Mouse (Mus musculus) cerebellum, postnatal 14 days (tissue): ENCODE results near the gene Commd7.

ENCODE experiments used
- DNase-seq, 2 experiments: peaks; one replicate each; pipeline ENCODE4 v3.0.0; 2021; ENCODE audit warnings: mixed read lengths in 2 of 2

Commd7 gene

DNA sequence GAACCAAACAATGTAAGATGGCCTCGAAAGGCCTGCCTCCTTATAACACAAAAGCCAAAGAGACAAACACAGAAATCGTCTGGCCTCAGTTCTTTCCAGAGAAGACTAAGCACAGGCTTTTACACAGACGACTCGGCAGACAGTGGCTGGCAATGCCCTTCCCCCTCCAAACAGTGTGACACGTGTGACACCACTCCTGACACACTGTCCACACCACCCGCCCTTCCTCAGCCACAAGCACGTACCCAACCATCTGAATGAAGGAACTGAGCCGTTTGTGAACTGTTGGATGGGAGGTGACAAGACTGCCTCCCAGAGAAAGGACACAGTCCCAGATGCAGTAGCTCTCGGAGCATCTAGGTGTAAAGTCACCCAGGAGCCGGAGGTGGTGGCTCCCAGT is 13.7 kb downstream of the Commd7 start:
- DNase-seq, result no peak

DNA sequence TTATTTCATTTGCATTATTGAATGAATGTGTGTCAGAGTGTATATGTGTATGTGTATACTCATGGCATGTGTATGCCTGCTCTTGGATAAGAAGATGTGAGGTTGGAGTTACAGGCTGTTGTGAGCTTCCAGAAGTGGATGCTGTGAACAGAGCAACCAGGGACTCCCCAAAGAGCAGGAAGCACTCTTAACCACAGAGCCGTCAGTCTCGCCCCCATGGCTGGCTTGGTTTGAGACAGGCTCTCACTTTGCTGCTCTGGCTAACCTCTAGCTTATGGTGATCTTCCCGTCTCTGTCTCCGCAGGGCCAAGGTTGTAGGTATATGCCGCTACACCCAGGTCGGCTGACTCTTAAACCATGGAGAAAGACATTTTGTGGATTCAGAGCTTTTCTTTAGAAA is 14.1 kb downstream of the Commd7 start:
- no peak for DNase-seq

DNA sequence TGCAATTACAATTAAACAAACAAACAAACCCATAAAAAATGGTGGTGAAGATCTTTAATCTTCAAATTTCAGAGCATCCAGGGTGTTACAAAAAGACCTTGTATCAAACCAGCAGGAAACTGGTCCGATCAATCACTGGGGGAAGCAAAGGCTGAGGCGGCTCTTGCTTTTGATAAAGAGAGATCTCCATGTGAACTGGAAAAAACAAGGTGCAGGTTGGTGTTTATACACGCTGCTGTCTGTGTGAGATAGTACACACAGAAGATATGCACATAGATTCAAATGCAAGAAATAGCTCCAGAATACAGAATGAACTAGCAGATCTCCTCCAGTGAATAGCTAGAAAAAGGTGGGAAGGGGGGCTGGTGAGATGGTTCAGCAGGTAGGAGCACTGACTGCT is 15.7 kb downstream of the Commd7 start:
- DNase-seq, result no peak

DNA sequence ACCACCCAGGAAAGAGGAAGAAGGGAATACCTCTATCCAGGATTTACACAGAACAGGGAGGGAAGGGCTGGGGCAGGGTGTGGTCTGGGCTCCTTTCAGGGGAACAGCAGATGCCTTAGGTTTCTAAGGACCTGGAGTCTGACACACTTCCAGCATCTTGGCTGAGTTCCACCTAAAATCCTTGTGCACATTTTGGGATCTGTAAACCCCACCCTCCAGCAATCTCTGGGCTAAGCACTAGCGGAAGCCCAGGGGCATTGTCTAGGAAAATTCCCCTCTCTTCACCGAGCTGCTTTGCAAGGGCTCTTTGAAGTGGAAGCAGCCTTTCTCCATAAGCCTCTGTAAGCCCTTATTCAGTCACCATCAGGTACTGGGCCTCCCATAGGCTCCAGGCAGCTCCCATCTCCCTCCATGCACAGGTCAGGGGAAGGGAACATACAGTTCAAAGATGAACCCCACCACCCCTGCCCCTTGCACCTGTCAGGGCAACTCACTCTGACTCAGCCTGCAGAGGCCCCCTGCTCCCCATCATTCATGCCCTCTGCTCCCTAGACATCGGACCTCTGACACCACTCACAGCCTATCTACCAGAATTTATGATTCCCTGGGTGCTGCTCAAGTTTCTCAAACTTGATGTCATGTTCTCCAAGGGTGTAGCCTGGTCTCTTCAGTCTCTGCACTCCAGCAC is 19.8 kb downstream of the Commd7 start:
- DNase-seq, result no peak

DNA sequence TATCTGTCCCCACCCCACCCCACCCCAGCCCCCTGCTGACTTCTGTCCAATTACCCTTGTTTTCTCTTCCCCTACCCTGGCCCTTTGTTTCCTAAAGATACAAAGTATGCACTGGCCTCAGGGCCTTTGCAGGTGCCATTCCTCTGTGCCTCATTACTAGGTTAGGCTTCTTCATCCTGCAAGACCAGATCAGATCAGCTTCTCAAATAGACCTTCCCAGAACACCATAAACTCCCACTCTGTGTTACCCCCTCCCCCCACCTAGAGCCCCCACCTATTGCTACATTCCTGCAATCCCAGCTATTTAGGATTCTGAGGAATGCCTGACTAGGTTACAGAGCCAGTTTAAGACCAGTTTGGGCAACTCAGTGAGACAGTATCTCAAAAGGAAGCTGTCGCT is 20.8 kb downstream of the Commd7 start:
- DNase-seq, result no peak

DNA sequence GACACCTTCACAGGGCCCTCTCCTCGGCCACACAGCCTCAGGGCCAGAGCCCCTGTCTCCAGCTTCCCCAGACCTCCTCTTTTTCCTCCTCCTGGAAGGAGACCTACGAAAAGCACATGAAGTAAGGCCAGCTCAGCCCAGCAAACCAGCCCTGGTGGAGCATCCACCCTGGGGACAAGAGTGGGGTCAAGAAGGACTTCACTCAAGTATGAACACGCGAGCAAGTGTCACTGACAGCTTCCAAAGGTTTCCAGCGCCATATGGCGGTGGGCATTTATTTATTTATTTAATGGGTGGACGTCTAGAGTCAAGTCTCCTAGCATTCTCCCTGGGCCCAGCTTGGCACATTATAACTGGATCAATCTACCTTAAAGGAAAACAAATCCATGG is 21.3 kb downstream of the Commd7 start:
- DNase-seq, result no peak

DNA sequence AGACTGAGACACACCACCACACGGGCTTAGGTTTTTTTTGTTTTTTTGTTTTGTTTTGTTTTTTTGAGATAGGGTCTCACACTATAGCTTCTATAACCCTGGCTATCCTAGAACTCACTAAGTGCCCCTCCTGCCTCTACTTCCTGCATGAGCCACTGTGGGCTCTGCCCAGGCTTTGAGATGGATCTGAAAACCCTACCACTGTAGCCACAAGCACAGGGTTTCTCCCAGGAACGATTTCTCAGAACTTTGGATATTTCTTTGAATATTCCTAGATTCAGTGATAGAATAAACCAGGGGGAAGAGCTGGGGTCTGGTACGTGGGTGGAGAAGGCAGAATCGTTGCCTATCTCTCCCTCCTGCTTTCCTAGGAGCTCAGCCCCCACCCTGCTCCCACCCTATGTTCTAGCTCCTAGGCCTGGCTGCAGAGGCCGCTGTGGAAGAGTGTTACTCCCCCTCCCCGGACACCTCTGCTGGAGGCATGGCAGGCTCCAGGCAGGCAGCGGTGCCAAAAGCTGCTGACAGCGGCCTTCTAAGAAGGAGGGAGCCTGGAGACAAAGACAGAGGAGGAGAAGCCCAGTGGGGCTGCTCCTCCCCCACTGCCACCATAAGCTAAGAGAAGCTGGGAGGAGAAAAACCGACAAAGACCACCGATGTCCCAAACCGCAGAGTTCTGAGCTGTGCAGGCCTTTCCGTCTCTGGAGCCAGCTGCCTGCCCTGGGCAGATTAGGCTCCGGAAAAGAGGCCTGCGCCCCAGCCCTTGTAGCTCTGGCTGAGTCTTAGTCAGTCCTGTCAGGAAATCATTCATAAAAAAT is 21.9 kb downstream of the Commd7 start:
- no peak for DNase-seq

DNA sequence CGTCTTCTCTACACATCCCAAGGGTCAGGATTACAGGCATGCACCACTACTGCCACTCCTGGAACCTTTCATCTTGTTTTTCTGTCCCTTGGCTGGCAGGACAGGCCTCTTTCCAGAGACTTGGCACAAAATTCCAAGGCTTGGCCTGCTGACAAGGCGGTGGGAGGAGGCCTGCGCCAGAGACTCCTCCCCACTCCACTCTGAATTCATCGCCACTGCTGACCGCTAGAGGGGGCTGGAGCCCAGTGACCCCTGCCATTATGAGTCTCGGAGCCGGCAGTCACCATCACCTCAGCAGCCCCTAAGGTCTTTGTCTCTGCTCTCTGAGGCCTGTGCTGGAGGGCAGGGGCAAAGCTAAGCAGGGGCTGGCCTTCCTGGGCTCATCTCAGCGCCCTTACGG is 23.0 kb downstream of the Commd7 start:
- DNase-seq, result peak; percentile 99

DNA sequence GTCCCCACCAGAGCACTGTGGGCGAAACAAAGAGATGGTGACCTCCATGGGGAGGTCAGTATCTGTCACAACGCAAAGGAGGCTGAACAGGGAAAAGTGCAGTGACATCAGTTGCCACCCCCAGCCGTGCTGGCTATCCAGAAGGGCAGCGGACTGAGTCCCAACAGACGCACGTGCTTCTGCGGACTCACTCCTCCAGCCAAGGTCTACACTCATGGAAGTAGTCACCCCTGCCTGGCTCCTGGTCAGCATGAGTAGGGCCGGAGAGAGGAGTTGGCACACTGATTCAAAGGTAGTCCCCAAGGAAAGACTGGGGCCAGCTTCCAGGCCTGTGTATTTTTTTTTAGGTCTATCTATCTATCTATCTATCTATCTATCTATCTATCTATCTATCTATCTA is 23.5 kb downstream of the Commd7 start:
- DNase-seq, result peak; percentile 59 to 62

DNA sequence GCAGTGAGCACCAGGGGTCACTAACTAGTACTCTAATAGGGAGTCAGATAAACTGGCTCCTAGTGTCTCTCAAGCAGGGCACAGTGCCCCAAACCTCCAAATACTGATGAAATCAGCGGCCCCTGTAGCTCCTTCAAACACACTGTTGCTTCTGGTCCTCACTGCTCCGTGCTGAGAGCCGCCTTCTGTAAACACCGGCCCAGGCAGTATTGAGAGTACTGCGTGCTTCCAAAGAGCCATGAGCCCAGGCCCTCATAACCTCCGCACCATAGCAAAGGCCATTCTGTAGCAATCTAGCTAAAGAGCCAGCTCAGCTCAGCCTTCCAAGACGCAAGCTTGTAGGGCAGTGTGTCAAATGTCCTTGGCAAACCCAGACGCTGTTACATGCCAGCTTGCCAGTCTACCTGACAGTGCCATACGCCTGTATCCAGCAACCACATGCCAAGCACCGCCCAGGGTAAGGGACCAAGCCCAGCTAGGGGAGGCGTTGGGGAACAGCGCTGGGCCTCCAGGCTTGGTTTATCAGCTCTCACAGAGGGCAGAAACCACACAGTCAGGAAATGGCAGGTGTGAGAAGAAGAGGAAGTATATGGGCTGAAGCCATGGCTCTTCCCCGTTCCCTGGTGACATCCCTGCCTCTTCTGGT is 24.6 kb downstream of the Commd7 start:
- DNase-seq, result peak; percentile 94 to 96

DNA sequence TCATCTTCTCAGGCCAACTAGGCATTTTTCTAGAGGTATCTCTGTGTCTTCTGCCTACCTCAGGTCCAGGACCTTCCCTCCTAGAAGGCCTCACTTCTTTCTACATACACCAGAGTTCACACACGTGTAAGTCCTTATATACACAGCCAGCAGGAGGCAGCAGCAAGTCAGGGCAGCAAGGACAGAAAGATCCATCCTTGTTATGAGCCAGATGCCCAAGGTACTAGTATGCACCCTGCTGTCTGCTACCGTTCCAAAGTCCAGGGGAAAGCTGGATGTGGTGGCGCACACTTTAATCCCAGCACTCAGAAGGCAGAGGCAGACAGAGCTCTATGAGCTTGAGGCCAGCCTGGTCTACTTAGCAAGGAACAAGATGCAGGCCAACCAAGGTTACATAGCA is 26.2 kb downstream of the Commd7 start:
- peak in 1 of 2 experiments; percentile 37 for DNase-seq

DNA sequence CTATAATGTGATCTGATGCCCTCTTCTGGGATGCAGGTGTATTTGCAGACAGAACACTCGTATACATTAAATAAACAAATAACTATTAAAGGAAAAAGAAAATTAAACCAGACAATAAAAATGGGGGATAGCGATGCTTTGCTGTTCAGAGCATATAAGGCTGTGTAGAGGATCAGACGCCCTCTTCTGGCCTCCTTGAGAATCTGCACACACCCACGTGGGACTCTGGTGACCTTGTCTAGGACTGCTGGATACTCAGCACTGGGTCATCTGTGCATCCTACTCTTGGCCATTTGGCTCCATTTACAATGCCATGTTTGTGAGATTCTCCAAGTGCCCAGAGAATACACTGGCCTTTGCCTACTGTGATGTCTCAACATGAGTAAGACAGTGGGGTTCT is 28.9 kb downstream of the Commd7 start:
- peak in 1 of 2 experiments; percentile 55 for DNase-seq

DNA sequence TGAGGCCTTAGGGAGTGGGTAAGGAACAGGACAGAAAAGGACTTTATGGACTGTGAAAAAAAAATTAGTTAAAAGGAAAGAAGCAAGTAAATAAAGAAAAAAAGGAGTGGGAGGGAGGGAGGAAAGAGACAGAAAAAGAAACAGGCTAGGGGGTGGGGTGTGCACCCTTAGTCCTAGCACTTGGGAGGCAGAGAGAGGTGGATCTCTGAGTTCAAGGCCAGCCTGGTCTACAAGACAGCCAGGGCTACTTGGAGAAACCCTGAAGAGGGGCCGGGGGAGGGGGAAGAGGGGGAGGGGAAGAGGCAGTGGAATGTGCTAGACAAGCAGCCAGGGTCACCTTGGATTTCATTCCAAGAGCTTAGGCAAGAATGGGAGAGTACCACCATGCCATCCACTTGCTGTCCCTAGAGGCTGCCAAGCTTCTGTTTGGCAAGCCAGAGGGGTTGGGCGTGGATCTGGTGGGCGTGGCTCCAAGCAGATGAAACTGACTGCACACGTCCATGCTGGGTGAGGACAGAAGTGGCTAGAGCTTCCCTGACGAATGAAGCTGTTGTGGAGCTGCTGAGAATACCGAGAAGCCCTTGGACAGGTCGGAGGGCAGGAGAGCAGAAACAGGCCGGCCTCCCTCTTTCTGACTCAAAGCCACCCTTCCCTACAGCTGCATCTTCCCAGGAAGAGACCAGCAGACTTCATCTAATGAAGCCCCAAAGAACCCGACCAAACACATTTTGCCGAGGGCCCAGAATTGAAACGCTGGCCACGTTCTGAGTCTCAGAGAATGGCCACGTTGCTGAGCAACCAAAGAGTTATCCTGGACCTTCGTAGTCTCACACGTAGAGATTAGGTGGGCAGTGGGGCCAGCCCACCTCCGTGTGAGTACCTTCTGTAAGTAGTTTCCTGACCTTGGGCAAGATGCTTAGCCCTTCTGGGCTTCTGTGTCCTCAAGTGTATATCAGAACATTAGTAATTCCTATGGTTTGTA is 31.6 kb downstream of the Commd7 start:
- peak in 1 of 2 experiments; percentile 56 for DNase-seq

DNA sequence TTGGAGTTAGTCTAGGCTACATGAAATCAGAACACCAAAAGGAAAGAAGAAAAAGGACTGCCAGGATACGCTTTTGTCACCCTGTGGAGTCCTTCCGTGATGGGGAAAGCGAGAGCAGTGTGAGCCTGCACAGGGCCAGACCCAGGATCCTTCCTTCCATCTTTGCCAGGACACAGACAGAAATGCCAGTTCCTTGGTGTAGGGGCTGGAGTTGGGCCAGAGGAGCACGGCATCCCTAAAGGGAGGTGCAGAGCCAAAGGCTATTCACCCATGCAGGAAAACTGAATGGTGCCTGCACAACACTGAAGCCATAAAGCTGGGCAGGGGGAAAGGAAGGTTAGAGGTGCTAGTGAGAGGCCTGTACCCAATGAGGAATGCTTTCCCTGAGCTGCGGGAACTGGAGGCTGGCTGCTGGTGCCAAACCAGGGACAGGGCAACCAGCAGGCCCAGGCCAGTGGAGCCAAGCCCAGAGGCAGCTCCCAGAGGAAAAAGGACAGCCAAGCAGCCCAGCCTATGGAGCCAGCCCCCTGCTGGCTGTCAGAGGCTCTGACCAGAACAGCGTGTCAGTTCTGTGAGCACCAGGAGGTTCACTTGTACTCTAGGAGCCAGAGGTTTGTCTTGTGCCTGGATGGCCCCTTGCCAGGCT is 32.4 kb downstream of the Commd7 start:
- peak; percentile 62 to 70 for DNase-seq

DNA sequence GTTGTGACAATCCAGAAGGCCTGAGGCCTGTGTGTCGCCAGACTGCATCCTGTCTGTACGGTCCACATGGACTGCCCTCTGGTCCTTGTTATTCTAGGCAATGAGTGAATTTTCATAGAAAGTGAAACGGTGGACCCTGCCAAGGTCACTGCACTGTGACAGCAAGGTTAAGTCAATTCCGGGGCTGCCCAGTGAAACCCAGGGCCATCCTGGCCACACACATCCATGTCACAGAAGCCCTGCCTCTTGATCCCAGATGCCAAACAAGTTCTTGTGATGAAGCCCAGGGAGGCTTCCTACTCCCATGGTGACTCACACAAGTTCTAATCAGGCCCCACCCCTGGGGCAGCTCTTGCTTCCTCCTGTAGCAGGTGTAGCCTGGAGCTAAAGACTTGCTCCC is 35.0 kb downstream of the Commd7 start:
- no peak for DNase-seq

DNA sequence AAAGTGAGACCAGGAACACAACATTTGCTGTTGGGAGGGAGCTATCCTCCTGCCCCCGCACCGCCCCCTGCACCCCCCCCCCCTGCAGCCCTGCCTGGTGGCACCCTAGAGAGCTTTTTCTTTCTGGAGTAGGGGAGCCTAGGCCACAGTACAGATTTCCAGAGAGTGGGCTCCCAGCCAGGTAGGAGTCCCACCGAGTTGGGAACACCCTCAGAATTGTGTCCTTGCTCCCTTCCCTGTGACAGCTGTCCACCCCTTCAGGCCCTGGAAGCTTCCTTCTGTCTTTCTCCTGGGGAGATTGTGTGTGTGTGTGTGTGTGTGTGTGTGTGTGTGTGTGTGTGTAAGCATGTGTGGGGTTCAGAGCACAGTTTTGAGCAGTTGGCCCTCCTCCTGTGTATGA is 35.6 kb downstream of the Commd7 start:
- peak in 1 of 2 experiments; percentile 53 for DNase-seq

DNA sequence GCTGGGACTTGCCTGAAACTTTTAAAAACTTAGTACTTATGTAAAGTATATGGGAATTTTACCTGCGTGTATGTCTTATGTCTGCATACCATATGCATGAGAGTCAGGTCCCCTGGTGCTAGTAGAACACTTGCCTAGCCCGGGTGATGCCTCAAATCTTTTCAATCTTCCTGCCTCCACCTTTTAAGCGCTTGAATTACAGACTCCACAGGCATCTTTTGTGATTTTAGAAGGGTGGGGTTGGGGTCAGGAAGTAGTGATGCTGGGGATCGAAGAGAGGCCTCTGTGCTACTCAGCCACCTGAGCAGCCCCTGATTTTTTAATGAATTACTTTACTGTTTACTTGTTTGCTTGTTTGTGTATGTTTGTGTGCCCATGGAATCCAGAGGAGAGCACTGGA is 37.6 kb downstream of the Commd7 start:
- DNase-seq, result no peak

DNA sequence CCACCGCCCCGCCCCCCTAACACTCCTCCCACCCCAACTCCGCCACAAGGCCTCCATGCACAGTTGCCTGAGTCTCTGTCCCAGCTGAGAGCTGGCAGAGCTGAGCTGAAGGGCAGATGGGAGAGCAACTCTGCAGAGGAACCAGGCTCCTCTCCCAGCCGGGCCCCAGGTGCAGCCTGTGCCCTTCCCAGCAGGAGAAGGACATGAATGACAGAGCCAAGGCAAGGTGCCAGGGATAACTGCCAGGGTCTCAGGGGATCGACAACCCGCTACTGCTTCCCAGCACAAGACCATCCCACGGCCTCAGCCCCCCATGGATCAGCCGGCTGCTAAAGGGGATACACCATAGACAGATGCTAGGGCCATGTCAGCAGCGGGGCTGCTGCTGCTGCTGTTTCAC is 39.4 kb downstream of the Commd7 start:
- DNase-seq, result peak; percentile 95 to 96

DNA sequence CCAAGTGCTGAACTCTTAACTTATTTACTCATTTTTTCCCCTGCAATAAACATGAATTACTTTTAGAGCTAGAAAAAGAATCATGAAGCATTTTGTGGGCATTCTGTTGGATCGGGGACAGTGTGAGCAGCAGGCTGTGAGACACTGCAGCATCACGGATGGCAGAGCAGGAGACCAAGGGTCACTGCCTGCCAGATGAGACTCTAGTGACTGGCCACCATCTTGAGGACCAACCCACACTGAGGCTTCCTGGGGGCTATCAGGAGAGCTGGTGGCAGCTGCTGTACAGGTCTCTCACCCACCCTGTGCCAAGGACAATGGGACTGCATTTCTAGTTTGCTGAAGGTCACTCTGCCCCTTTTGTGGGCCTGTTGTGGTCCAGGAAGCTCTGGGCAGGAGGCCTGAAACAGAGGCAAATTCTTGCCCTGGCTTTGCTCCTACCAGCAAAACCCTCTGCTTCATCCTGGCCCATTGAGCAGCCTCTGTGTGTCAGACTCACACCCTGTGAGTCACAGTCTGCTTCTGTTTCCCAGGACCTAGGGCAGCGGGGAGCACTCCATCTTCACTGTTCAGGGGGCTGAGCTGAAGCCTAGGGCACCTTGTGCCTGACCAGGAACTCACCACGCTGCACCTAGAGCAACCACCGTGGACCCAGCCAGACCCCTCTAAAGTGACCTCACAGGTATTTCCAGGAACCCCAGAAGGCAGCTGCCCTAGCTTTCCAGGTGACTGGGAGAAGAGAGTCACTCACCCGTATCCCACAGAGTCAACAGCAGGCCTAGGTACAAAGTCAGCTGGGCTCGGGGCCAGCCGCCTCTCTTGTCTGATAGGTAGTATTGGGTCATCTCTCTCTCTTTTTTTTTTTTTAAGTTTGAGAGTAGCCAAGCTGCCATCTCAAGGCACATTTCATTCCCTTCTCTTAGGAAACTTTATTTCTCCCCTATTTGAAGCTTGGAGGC is 40.2 kb downstream of the Commd7 start:
- peak; percentile 59 to 68 for DNase-seq

DNA sequence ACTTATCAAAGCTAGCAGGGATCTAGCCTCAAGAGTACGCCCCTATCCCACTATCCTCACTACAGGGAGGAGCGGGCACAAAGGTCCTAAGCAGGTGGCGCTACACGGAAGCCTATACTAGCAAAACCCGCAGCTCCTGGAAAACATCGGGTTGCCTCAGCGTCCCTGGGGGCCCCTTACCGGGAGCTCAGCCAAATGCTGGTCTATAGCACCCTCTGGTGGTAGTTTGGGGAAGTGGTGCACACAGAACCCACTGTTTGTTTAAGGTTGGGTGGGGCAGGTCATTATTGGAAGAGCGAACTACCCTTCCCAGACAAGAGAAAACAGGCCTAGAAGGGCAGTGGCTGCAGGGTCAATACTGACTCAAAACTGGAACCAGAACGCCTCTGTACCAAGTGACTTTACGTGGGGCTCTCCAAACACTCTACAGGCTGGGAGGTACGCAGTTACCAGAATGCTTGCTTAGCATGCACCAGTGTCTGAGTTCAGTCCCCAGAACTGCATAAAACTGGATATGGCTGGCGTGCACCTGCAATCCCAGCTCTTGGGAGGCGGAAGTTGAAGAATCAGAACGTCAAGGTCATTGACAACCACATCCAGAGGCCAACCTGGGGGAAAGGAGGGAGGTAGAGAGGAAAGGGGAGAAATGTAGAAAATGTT is 45.9 kb downstream of the Commd7 start:
- DNase-seq, result peak; percentile 92 to 93
